Mouse (Mus musculus) lung, postnatal 4 days (tissue): ENCODE data around the gene Bcar3.

ENCODE experiments used
- DNase-seq, 2 experiments: peaks; one replicate each; pipeline ENCODE4 v3.0.0; 2021

The Bcar3 gene

GRCm38 (mm10) chr3:122485699-122486098 is 191.8 kb downstream of the Bcar3 start:
- no peak for DNase-seq

GRCm38 (mm10) chr3:122486193-122486592 is 192.3 kb downstream of the Bcar3 start:
- DNase-seq = no peak

GRCm38 (mm10) chr3:122488051-122488754 is 194.3 kb downstream of the Bcar3 start:
- no peak for DNase-seq

- DNase-seq = no peak
Observed at GRCm38 (mm10) chr3:122490574-122490973, 196.6 kb downstream of the Bcar3 start.

DNA sequence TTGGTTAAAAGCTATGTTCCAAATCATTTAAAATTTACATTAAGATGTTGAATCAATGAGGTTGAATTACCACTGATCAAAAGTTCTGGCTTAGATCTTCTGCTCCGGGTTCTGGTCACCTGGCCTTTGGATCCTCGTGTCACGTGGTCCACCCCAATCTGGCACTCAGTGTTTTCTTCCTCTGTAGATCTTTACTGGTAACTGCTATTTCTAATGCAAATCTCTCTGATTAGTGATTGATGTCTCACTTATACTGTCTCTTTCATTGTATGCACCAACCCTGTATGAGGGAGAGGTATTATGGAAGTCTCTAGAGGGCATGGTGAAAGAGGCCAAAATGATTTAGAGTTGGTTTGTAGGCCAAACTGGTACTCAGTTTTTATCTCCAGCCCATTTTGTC is 198.1 kb downstream of the Bcar3 start:
- no peak for DNase-seq

DNA sequence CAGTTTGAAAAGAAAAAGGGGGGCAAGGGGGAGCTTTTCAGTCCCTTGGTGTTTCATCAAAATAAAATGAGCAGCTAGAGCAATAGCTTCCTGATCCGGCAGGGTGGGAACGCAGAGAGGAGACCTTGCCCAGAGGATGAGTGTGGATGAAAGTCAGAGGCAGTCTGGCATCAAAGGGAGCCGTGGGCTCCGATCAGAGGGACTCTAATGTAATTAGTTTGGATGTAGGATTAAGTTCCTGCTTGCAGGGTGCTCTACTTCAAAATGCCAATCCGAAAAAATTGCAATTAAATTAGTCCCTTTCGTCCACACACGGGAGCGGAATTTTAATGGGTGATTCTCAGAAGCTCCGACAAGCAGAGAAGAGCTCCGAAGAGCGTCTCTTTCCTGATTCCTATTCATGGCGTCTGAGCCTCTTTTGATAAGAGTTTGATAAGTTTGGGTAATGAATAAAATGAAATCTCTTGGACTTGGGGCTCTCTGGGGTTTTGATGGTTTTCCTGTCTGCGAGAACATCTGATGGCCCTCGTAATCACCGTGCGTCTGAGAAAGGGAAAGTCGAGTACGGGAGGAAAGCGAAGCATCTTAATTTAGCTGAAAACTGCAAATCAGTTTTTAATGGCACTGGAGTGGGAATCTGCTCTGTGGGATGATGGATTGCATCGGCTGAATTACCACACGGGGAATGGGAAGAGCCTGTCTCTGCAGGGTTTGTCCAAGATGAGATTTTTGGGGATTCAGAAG is 199.1 kb downstream of the Bcar3 start:
- DNase-seq = no peak

- no peak for DNase-seq
Observed at GRCm38 (mm10) chr3:122494764-122495163, 200.8 kb downstream of the Bcar3 start.

DNA sequence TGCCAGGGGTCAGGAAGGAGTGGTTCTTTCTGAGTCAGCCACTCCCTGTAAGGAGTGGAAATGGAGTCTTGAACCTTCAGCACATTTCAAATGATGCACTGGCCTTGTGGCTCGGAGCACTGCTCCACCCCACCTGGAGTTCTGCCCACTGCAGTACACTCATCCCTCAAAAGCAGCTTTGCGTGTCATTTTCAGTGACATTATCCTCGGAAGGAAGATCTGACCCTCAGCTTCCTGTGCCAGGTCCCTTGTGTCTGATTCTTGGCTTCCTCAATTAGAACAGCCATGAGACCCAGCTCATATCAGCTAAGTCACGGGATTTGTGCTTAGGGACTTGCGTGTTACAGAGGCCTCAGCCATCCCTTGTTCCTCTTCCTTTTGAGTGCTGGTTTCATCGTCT is 203.9 kb downstream of the Bcar3 start:
- peak in 1 of 2 experiments; percentile 22 for DNase-seq

- DNase-seq = no peak
Observed at GRCm38 (mm10) chr3:122498528-122498927, 204.6 kb downstream of the Bcar3 start.

GRCm38 (mm10) chr3:122499647-122500046 is 205.7 kb downstream of the Bcar3 start:
- no peak for DNase-seq

GRCm38 (mm10) chr3:122500929-122501328 is 207.0 kb downstream of the Bcar3 start:
- DNase-seq = no peak

DNA sequence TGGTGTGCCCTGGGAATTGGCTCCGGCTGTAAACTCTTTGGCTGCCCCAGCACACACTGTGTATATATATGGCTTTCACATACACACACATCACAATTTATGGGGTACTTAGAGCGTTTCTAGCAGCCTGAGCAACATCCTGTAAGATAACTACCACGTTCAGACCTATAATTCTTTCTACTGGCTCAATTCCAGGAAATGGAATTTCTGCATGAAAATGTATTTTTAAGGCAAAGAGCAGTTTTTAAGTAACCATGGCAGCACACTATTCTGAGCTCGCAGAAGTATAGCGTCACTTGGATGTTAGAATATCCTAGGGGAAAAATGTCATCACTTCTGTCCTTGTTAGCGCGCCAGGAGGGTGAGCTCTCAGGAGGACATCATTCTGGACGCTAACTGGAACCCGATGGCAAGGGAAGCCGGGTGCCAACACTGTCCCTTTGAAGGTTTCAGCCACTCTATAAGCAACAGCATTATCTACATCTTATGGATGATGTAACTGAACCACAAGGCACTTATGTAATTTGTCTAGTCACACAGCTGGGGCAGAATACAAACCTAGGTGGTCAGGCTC is 212.5 kb downstream of the Bcar3 start:
- no peak for DNase-seq

DNA sequence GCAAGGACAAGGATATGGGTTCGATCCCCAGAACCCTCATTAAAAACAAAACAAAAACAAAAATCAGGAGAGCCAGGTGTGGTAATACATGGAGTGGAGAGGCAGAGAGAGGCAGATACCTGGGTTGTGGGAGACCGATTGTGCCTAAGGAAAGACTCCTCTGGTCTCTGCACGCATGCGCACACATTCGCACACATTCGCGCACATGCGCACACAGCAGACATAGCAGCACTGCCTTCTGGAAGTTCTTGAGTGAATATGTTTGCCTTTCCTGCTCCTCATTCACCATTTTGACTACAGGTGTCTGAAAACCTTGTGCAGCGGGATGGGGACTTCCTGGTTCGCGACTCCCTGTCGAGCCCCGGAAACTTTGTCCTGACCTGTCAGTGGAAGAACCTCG is 213.9 kb downstream of the Bcar3 start:
- no peak for DNase-seq

DNA sequence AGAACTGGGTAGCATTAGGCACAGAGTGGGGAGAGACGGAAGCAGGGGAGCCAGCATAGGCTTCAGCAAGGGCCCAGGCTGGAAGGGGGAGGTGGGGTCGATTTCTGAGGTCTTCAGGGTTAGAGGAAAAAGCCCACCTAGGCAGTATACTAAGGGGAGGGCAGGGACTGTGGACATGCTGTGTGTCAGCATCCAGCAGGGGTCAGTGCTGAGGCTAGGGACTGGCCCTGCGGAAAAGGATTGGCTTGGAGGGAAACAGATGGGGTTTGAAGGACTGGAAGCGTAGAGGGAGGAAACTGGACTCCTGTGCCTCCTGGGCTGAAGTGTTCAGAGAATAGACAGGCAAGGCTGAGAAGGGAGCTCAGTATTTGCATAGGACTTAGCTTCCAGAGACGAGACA is 215.1 kb downstream of the Bcar3 start:
- peak; percentile 67 to 78 for DNase-seq

DNA sequence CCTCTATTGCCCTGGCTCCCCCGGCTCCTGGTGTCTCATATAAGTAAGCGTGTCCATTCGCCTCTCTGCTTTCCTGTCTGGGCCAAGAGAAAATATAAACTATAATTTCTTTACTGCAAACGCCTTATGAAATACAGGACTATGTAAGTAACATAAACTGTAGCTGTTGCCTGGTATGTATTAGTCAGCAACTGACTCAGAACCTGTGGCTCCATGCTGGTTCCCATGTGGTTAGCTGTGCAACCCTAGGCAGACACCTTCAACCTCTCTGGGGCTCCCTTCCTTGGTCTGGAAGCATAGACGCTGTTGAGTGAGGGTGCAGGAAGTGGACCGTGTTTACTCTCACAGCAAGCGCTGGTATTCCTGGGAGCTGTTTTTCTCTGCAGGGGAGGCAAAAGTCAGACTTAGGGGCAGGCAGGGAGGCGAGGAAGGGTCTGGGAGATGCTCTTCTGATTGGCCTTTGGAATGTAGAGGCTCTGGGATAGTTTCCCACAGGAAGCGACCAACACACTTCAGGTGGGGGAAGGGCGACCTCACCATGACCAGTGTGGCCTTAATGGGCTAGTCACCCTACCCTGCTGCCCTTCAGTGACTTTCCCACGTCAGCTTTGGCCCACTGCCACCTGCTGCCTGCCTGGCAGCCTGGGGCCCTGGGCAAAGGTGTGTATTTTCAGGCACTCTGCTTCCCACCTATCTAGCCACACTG is 215.8 kb downstream of the Bcar3 start:
- peak; percentile 56 to 60 for DNase-seq

- DNase-seq = peak in 1 of 2 experiments; percentile 17
Observed at GRCm38 (mm10) chr3:122510240-122510750, 216.4 kb downstream of the Bcar3 start.

- DNase-seq = peak in 1 of 2 experiments; percentile 47
Observed at GRCm38 (mm10) chr3:122510932-122511331, 217.0 kb downstream of the Bcar3 start.

DNA sequence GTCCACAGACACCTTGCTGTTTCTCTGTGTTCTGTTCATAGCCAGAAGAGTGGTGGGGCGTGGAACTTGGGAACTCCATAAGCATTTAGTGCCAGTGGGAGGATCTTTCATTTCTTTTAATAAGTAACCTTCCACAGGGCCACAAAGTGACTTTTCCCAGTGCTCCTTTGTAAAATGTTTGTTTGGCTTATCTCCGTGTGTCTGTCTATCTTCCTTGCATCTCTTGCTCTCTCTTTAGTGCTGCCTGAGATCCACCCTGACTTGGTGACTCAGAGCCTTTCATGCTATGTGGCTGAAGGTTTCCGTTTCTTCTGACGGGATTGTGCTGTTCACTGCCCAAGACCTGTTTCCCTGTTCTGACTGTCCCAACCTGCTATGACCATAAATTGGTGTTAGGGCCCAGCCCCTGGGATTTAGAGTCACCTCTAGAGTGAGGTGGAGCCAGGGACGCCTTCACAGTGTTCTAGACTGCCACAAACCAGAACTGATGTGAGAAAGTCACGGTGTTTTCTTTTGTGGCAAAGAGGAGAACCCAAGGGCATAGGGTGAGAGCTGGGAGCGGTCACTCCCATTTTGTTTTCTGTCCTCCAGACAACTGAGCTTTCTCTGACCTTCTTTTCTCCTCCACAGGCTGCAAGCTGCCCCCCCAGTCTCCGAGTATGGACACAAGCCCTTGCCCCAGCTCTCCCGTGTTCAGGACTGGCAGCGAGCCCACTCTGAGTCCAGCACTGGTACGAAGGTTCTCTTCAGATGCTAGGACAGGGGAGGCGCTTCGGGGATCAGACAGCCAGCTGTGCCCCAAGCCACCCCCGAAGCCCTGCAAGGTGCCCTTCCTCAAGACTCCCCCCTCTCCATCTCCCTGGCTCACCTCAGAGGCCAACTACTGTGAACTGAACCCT is 218.0 kb downstream of the Bcar3 start:
- no peak for DNase-seq

GRCm38 (mm10) chr3:122512725-122513375 is 218.9 kb downstream of the Bcar3 start:
- DNase-seq = no peak

DNA sequence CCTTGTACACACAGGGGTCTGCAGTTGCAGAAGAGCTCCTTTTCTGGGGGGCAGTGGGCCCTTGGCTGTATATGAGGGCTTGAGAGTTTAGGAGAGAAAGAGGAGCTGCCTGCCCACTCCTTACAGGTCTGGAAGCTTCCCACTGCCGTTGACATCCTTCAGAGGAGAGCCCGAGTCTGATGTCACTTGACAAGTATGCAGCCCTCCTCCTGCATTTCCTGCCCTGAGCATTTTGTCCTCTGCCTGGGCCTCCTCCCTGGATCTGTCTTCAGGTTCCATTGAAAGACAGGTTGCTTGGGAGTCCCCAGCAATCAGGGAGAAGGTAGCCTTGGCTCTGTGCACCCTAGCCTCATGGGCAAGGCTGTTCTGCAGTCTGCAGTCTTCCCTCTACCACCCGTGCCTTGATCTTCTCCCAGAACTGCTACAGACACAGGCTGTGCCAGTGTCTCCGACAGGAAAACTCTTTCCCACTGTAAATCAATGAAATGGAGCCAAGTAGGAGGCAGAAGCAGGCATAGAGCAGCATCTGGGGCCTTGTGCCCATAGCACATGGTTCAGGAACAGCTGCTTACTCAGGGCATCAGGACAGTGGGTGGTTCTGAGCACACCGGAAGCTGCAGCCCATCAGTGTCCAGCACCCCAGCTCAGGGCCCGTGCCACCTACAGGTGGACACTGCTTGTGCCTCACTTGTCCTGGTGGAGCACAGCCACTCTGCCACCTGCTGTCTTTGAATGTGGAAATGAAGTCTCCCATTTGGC is 221.8 kb downstream of the Bcar3 start:
- no peak for DNase-seq

DNA sequence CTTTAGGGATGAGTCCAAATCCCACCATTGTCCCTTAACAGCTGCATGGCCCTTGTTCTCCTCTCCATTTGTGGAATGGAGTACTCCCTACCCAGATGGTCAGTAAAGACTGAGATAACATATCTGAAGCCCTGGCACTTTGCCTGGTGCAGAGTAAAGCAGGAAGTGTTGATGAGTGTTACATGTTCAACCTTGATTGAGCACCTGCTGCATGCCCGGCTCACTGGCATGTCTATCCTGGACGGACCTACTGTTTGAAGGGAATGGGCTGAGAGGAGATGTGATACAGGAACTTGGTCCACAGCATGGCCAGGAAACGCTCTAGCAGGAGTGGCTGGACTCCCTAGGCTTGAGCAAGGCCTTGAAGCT is 222.4 kb downstream of the Bcar3 start:
- no peak for DNase-seq
